Mouse (Mus musculus) embryonic facial prominence, embryonic 11.5 days (tissue): Measurements from ENCODE around the gene Serbp1. TPM values are rescaled to one million over a fixed set of nuclear protein-coding genes. Genes with fewer than 3 reads are reported as not detected.

Experiments
- ATAC-seq: fragments of 200-750 bp; cut with Nextera tagmentation; replicated peaks from 2 replicates; pipeline ENCODE4 v1.8.0; 2017; ENCODE audit warnings: low read depth; ENCODE audit not compliant: insufficient number of reproducible peaks, low FRiP score, low TSS enrichment
- DNase-seq: peaks from one replicate; pipeline ENCODE4 v3.0.0-alpha.2; 2015; ENCODE audit warnings: low spot score
- H3K27ac ChIP-seq: fragments of 300-500 bp; sonication (generic); replicated peaks from 2 replicates; pipeline ENCODE4 v1.5.1; 2014; ENCODE audit warnings: mild to moderate bottlenecking, low read depth, low read length, control low read depth
- H3K27me3 ChIP-seq: fragments of 300-500 bp; sonication (generic); 2 replicates; pipeline ENCODE4 v1.6.1; 2014; ENCODE audit warnings: mild to moderate bottlenecking, low read length, moderate library complexity, mixed read lengths; ENCODE audit not compliant: control insufficient read depth, insufficient read depth
- H3K36me3 ChIP-seq: fragments of 300-500 bp; sonication (generic); replicated peaks from 2 replicates; pipeline ENCODE4 v1.6.1; 2014; ENCODE audit warnings: low read depth, mild to moderate bottlenecking, low read length, moderate library complexity, mixed read lengths; ENCODE audit not compliant: control insufficient read depth, insufficient read depth
- H3K4me1 ChIP-seq: fragments of 300-500 bp; sonication (generic); 2 replicates; pipeline ENCODE4 v1.6.1; 2014; ENCODE audit warnings: low read length, mixed read lengths; ENCODE audit not compliant: control insufficient read depth, insufficient read depth
- H3K4me2 ChIP-seq: fragments of 300-500 bp; sonication (generic); 2 replicates; pipeline ENCODE4 v1.6.1; 2014; ENCODE audit warnings: low read depth, mild to moderate bottlenecking, control low read depth, low read length, moderate library complexity
- H3K4me3 ChIP-seq: fragments of 300-500 bp; sonication (generic); 2 replicates; pipeline ENCODE4 v1.5.1; 2014; ENCODE audit warnings: low read depth, low read length, control low read depth
- H3K9ac ChIP-seq: fragments of 300-500 bp; sonication (generic); replicated peaks from 2 replicates; pipeline ENCODE4 v1.6.1; 2014; ENCODE audit warnings: mild to moderate bottlenecking, control low read depth, low read length
- H3K9me3 ChIP-seq: fragments of 300-500 bp; sonication (generic); replicated peaks from 2 replicates; pipeline ENCODE4 v1.6.1; 2016; ENCODE audit warnings: mild to moderate bottlenecking, low read length, inconsistent platforms, mixed read lengths; ENCODE audit not compliant: control insufficient read depth
- WGBS: fragments of 180-500 bp; shearing (Covaris S2); extraction: QIAGEN DNeasy Blood & Tissue Kit; methylation state at CpG from one replicate; pipeline ENCODE4 v1.1.7; 2014; 5-methylcytosine and 5-hydroxymethylcytosine counted together
- polyA plus RNA-seq: library from polyadenylated mRNA; unstranded; fragments of >200 nt; fragmentation: Nextera tagmentation; extraction: Ambion mirVana; gene quantifications from 2 replicates; pipeline ENCODE4 v1.2.1, GENCODE M21; 2014

Serbp1 gene
- polyA plus RNA-seq, 1 experiment from 2014 or later = 669 TPM

- no peak overlapping the region for H3K4me3 ChIP-seq
- 75% methylated on average over 7 of the region's 7 CpGs for WGBS
- no peaks in the 10 kb centered on the region for H3K27me3 ChIP-seq
- H3K9me3 ChIP-seq = no peaks in the 10 kb centered on the region
- no peak for ATAC-seq
- H3K36me3 ChIP-seq = no peaks in the 10 kb centered on the region
- DNase-seq = no peak
- H3K27ac ChIP-seq = no peak overlapping the region
- H3K9ac ChIP-seq = no peak overlapping the region
- no peak overlapping the region for H3K4me2 ChIP-seq
- no peaks in the 10 kb centered on the region for H3K4me1 ChIP-seq
These were observed 1.3 kb upstream of the Serbp1 start for GRCm38 (mm10) chr6:67236491-67237234.

- Histone ChIP-seq H3K4me3 (no peak overlapping the region), H3K9me3 (no peaks in the 10 kb centered on the region), H3K36me3 (no peaks in the 10 kb centered on the region), H3K9ac (no peak overlapping the region), H3K27ac (no peak overlapping the region), H3K4me2 (no peak overlapping the region), H3K4me1 (no peaks in the 10 kb centered on the region), H3K27me3 (no peaks in the 10 kb centered on the region)
- WGBS = 99% methylated on average over 3 of the region's 3 CpGs
- no peak for ATAC-seq
- no peak for DNase-seq
These were observed 3.3 kb downstream of the Serbp1 start for GRCm38 (mm10) chr6:67241263-67241662.

- Histone ChIP-seq H3K27ac (no peak overlapping the region), H3K27me3 (no peaks in the 10 kb centered on the region), H3K9ac (no peak overlapping the region), H3K4me3 (no peak overlapping the region), H3K4me1 (no peaks in the 10 kb centered on the region), H3K36me3 (no peaks in the 10 kb centered on the region), H3K4me2 (no peak overlapping the region), H3K9me3 (no peaks in the 10 kb centered on the region)
- 93% methylated on average over 7 of the region's 7 CpGs for WGBS
- ATAC-seq = no peak
- no peak for DNase-seq
These were observed 5.9 kb downstream of the Serbp1 start for GRCm38 (mm10) chr6:67243765-67244420.

- no peak for DNase-seq
- no peak overlapping the region for H3K9ac ChIP-seq
- 90% methylated on average over 5 of the region's 5 CpGs for WGBS
- H3K27ac ChIP-seq = no peak overlapping the region
- H3K4me1 ChIP-seq = no peaks in the 10 kb centered on the region
- H3K4me3 ChIP-seq = no peak overlapping the region
- H3K36me3 ChIP-seq = no peaks in the 10 kb centered on the region
- no peak for ATAC-seq
- no peaks in the 10 kb centered on the region for H3K27me3 ChIP-seq
- no peaks in the 10 kb centered on the region for H3K9me3 ChIP-seq
- H3K4me2 ChIP-seq = no peak overlapping the region
These were observed 6.5 kb downstream of the Serbp1 start for GRCm38 (mm10) chr6:67244451-67244850.

GRCm38 (mm10) chr6:67251095-67251494 is 13.1 kb downstream of the Serbp1 start:
- no peak for ATAC-seq
- H3K4me1 ChIP-seq = no peaks in the 10 kb centered on the region
- H3K4me2 ChIP-seq = no peak overlapping the region
- H3K9me3 ChIP-seq = no peaks in the 10 kb centered on the region
- no peak overlapping the region for H3K27ac ChIP-seq
- DNase-seq = no peak
- H3K4me3 ChIP-seq = no peak overlapping the region
- H3K9ac ChIP-seq = no peak overlapping the region
- WGBS = 85% methylated on average over 4 of the region's 4 CpGs
- no peaks in the 10 kb centered on the region for H3K27me3 ChIP-seq
- no peaks in the 10 kb centered on the region for H3K36me3 ChIP-seq

- ATAC-seq (no peak), DNase-seq (no peak)
- no peaks in the 10 kb centered on the region for H3K4me1 ChIP-seq
- H3K9me3 ChIP-seq = no peaks in the 10 kb centered on the region
- WGBS = 92% methylated on average over 7 of the region's 7 CpGs
- H3K9ac ChIP-seq = no peak overlapping the region
- H3K4me2 ChIP-seq = no peak overlapping the region
- no peak overlapping the region for H3K27ac ChIP-seq
- no peaks in the 10 kb centered on the region for H3K36me3 ChIP-seq
- no peaks in the 10 kb centered on the region for H3K27me3 ChIP-seq
- H3K4me3 ChIP-seq = no peak overlapping the region
These were observed 27.0 kb downstream of the Serbp1 start for GRCm38 (mm10) chr6:67264935-67265334.

GRCm38 (mm10) chr6:67266159-67266657 is 28.2 kb downstream of the Serbp1 start:
- no peaks in the 10 kb centered on the region for H3K36me3 ChIP-seq
- ATAC-seq (peak; percentile 81), DNase-seq (peak; percentile 63)
- WGBS = under 1% methylated on average over 23 of the region's 23 CpGs
- no peaks in the 10 kb centered on the region for H3K27me3 ChIP-seq
- peak overlapping the region; percentile 52 for H3K9ac ChIP-seq
- H3K9me3 ChIP-seq = no peaks in the 10 kb centered on the region
- H3K4me2 ChIP-seq = peak overlapping the region; percentile 66
- no peaks in the 10 kb centered on the region for H3K4me1 ChIP-seq
- H3K4me3 ChIP-seq = peak overlapping the region; percentile 99
- H3K27ac ChIP-seq = no peak overlapping the region
